Mouse (Mus musculus) heart, embryonic 11.5 days (tissue): ENCODE measurements around the gene Dpf2. TPM values are rescaled to one million over a fixed set of nuclear protein-coding genes. Genes with fewer than 3 reads are reported as not detected.

Experiments used
- ATAC-seq: fragments of 200-750 bp; cut with Nextera tagmentation; replicated peaks from 2 replicates; pipeline ENCODE4 v1.8.0; 2017; ENCODE audit warnings: moderate library complexity; ENCODE audit not compliant: insufficient number of reproducible peaks, low FRiP score, low TSS enrichment
- H3K27ac ChIP-seq: fragments of 300-500 bp; sonication (generic); 2 replicates; pipeline ENCODE4 v1.5.1; 2014; ENCODE audit warnings: mild to moderate bottlenecking, low read depth, low read length
- H3K27me3 ChIP-seq: fragments of 300-500 bp; sonication (generic); 2 replicates; pipeline ENCODE4 v1.6.1; 2014; ENCODE audit warnings: mild to moderate bottlenecking, low read length, mixed read lengths; ENCODE audit not compliant: control insufficient read depth, insufficient read depth
- H3K36me3 ChIP-seq: fragments of 300-500 bp; sonication (generic); 2 replicates; pipeline ENCODE4 v1.6.1; 2014; ENCODE audit warnings: mild to moderate bottlenecking, low read length, moderate library complexity, mixed read lengths; ENCODE audit not compliant: control insufficient read depth, insufficient read depth
- H3K4me1 ChIP-seq: fragments of 300-500 bp; sonication (generic); 2 replicates; pipeline ENCODE4 v1.6.1; 2014; ENCODE audit warnings: low read length; ENCODE audit not compliant: control insufficient read depth, insufficient read depth
- H3K4me2 ChIP-seq: fragments of 300-500 bp; sonication (generic); 2 replicates; pipeline ENCODE4 v1.6.1; 2014; ENCODE audit warnings: mild to moderate bottlenecking, moderate library complexity
- H3K4me3 ChIP-seq: fragments of 300-500 bp; sonication (generic); 2 replicates; pipeline ENCODE4 v1.5.1; 2014; ENCODE audit warnings: low read depth, low read length
- H3K9ac ChIP-seq: fragments of 300-500 bp; sonication (generic); 2 replicates; pipeline ENCODE4 v1.6.1; 2014; ENCODE audit warnings: mild to moderate bottlenecking, low read depth, low read length, moderate library complexity
- H3K9me3 ChIP-seq: fragments of 300-500 bp; sonication (generic); replicated peaks from 2 replicates; pipeline ENCODE4 v1.6.1; 2016; ENCODE audit warnings: low read length; ENCODE audit not compliant: control insufficient read depth
- WGBS: fragments of 180-500 bp; shearing (Covaris S2); extraction: QIAGEN DNeasy Blood & Tissue Kit; methylation state at CpG from one replicate; pipeline ENCODE4 v1.1.7; 2014; ENCODE audit not compliant: insufficient replicate concordance; 5-methylcytosine and 5-hydroxymethylcytosine counted together
- polyA plus RNA-seq: library from polyadenylated mRNA; unstranded; fragments of >200 nt; fragmentation: Nextera tagmentation; extraction: Ambion mirVana; gene quantifications from 2 replicates; pipeline ENCODE4 v1.2.1, GENCODE M21; 2014

Gene Dpf2
- polyA plus RNA-seq, 1 experiment from 2014 or later, result 105 TPM

GRCm38 (mm10) chr19:5940173-5940572 is 27.4 kb upstream of the Dpf2 start:
- ATAC-seq, result no peak
- Histone ChIP-seq H3K9ac (no peak overlapping the region), H3K4me2 (no peak overlapping the region), H3K36me3 (peaks cover 13% of the 10 kb centered on the region), H3K27ac (no peak overlapping the region), H3K27me3 (no peaks in the 10 kb centered on the region), H3K4me3 (no peak overlapping the region), H3K9me3 (no peaks in the 10 kb centered on the region), H3K4me1 (peaks cover 47% of the 10 kb centered on the region)
- 68% methylated on average over 4 of the region's 4 CpGs for WGBS

GRCm38 (mm10) chr19:5939715-5940114 is 26.9 kb upstream of the Dpf2 start:
- Histone ChIP-seq H3K4me3 (no peak overlapping the region), H3K4me2 (no peak overlapping the region), H3K36me3 (peaks cover 13% of the 10 kb centered on the region), H3K9ac (no peak overlapping the region), H3K27me3 (no peaks in the 10 kb centered on the region), H3K27ac (no peak overlapping the region), H3K9me3 (no peaks in the 10 kb centered on the region), H3K4me1 (peaks cover 47% of the 10 kb centered on the region)
- WGBS, result 78% methylated on average over 5 of the region's 5 CpGs
- no peak for ATAC-seq

DNA sequence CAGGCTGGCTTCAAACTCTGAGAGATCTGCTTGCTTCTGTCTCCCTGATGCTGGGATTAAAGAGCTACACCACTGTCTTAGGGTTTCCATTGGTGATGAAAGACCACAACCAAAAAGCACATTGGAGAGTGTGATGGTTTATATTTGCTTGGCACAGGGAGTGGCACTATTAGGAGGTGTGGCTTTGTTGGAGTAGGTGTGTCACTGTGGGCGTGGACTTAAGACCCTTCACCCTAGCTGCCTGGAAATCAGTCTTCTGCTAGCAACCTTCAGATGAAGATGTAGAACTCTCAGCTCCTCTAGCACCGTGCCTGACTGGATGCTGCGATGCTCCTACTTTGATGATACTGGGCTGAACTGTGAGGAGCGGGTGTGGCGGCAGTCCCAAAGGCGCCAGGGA is 25.7 kb upstream of the Dpf2 start:
- Histone ChIP-seq H3K36me3 (peaks cover 13% of the 10 kb centered on the region), H3K27me3 (no peaks in the 10 kb centered on the region), H3K27ac (no peak overlapping the region)

DNA sequence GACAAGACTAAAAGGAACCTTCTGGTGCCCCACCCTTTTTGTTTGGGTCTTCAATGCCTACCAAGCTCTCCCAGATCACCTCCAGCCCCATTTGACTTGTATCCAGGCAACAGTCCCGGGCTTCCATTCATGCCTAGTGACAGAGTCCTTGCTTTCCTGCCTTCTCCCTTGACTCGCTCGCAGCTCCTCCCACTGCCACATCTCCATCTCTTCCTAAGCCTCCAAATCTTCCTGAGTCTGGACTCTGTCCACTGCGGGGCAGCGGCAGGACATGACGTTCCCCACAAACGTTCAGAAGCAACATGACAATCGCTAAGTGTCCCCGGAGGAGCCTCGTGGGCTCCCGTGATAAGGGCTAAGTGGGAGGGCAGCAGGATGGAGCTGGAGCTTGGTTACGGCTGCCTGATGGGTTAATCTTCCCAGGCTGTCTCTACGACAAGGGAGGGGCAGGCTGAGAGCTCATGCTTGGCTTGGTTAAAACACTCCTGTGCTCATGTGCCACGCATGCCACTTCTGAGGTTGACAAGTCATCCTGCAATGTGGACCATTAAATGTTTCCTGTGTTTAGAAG is 25.1 kb upstream of the Dpf2 start:
- H3K27ac ChIP-seq, result peak overlapping the region; percentile 30
- peak overlapping the region; percentile 7; the same call in 1 of the 2 replicates for H3K9ac ChIP-seq
- H3K9me3 ChIP-seq, result no peaks in the 10 kb centered on the region
- no peaks in the 10 kb centered on the region for H3K27me3 ChIP-seq
- no peak overlapping the region for H3K4me3 ChIP-seq
- H3K4me2 ChIP-seq, result peak overlapping the region; percentile 50
- no peak for ATAC-seq
- H3K4me1 ChIP-seq, result peaks cover 34% of the 10 kb centered on the region
- WGBS, result 6% methylated on average over 14 of the region's 14 CpGs
- H3K36me3 ChIP-seq, result peaks cover 10% of the 10 kb centered on the region

More for the DNA sequence above, 25.7 kb upstream of the Dpf2 start:
- WGBS, result 82% methylated on average over 6 of the region's 6 CpGs
- Histone ChIP-seq H3K4me3 (no peak overlapping the region), H3K9ac (no peak overlapping the region), H3K9me3 (no peaks in the 10 kb centered on the region), H3K4me1 (peaks cover 38% of the 10 kb centered on the region), H3K4me2 (no peak overlapping the region)
- no peak for ATAC-seq

GRCm38 (mm10) chr19:5937095-5937835 is 24.5 kb upstream of the Dpf2 start:
- H3K27me3 ChIP-seq, result no peaks in the 10 kb centered on the region
- peaks cover 10% of the 10 kb centered on the region for H3K36me3 ChIP-seq
- H3K9ac ChIP-seq, result no peak overlapping the region; the same call in 1 of the 2 replicates
- no peaks in the 10 kb centered on the region for H3K9me3 ChIP-seq
- peak overlapping the region; percentile 50 for H3K4me2 ChIP-seq
- H3K27ac ChIP-seq, result peak overlapping the region; percentile 30; the same call in 1 of the 2 replicates
- ATAC-seq, result no peak
- 68% methylated on average over 21 of the region's 21 CpGs for WGBS
- peaks cover 30% of the 10 kb centered on the region for H3K4me1 ChIP-seq
- no peak overlapping the region for H3K4me3 ChIP-seq

DNA sequence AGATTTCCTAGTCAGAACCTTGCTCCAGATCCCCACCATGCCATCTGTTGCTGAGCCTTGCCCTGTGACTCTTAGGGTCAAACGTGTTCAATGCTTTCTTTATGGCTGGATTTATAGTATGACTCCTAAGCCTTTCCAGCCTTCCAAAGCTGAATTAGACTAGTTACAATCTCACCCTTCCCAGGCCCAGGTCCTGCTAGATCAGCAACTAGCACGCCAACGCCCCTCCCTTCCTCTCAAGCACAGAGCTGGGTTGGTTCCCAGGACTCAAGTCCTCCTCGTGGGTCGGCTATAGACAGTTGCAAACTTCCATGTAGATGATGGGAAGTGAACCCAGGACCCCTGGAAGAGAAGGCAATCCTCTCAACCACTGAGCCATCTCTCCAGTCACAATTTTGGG is 22.9 kb upstream of the Dpf2 start:
- Histone ChIP-seq H3K27ac (peak overlapping the region; percentile 74), H3K9me3 (no peaks in the 10 kb centered on the region), H3K4me1 (peaks cover 30% of the 10 kb centered on the region), H3K4me3 (no peak overlapping the region), H3K9ac (no peak overlapping the region), H3K36me3 (no peaks in the 10 kb centered on the region), H3K4me2 (peak overlapping the region; percentile 29; the same call in 1 of the 2 replicates), H3K27me3 (no peaks in the 10 kb centered on the region)
- WGBS, result 61% methylated on average over 5 of the region's 5 CpGs
- ATAC-seq, result no peak

- 8% methylated on average over 3 of the region's 3 CpGs for WGBS
- Histone ChIP-seq H3K4me2 (peak overlapping the region; percentile 29; the same call in 1 of the 2 replicates), H3K4me1 (peaks cover 30% of the 10 kb centered on the region), H3K9ac (0 out of 2 replicates have a peak overlapping the region, but pooled peaks have one; percentile 30), H3K9me3 (no peaks in the 10 kb centered on the region), H3K4me3 (no peak overlapping the region), H3K36me3 (no peaks in the 10 kb centered on the region), H3K27me3 (no peaks in the 10 kb centered on the region), H3K27ac (peak overlapping the region; percentile 74)
- ATAC-seq, result peak; percentile 70
These were observed 22.5 kb upstream of the Dpf2 start for GRCm38 (mm10) chr19:5935266-5935665.

- Histone ChIP-seq H3K27ac (peak overlapping the region; percentile 41), H3K9me3 (no peaks in the 10 kb centered on the region), H3K36me3 (no peaks in the 10 kb centered on the region), H3K4me3 (no peak overlapping the region), H3K27me3 (no peaks in the 10 kb centered on the region), H3K9ac (no peak overlapping the region), H3K4me2 (no peak overlapping the region; the same call in 1 of the 2 replicates), H3K4me1 (peaks cover 17% of the 10 kb centered on the region)
- no peak for ATAC-seq
- WGBS, result 55% methylated on average over 14 of the region's 14 CpGs
These were observed 17.1 kb upstream of the Dpf2 start for GRCm38 (mm10) chr19:5929634-5930596.
